Mouse (Mus musculus): Measurements from ENCODE around the gene Phf21a. TPM values are rescaled to one million over a fixed set of nuclear protein-coding genes. Genes with fewer than 3 reads are reported as not detected.

Gene Phf21a
- polyA plus RNA-seq, 1 experiment from 2014 or later: 21.5 TPM

- no peaks in the 10 kb centered on the region for H3K9me3 ChIP-seq (replicated peaks)
- no peak overlapping the region for H3K27ac ChIP-seq (ENCODE audit: poor library complexity, severe bottlenecking)
- H3K4me2 ChIP-seq: no peak overlapping the region
- H3K27me3 ChIP-seq (replicated peaks): peaks cover 53% of the 10 kb centered on the region
- WGBS: 86% methylated on average over 11 of the region's 11 CpGs
- H3K9ac ChIP-seq: no peak overlapping the region
- H3K4me1 ChIP-seq (replicated peaks): peaks cover 38% of the 10 kb centered on the region
- no peak for ATAC-seq (ENCODE audit: insufficient number of reproducible peaks, low FRiP score)
- no peak overlapping the region for H3K4me3 ChIP-seq
- peaks cover 10% of the 10 kb centered on the region for H3K36me3 ChIP-seq
Measured at GRCm38 (mm10) chr2:92373437-92373813, 280.5 kb downstream of the Phf21a start.

- peak within 1 kb of the TSS; percentile 83 for H3K4me3 ChIP-seq
- H3K27me3 ChIP-seq (replicated peaks): peaks cover 42% of the 10 kb centered on the region
- peak within 1 kb of the TSS; percentile 84 for H3K27ac ChIP-seq (ENCODE audit: poor library complexity, severe bottlenecking)
- H3K36me3 ChIP-seq: peaks cover 21% of the 10 kb centered on the region
- no peaks in the 10 kb centered on the region for H3K9me3 ChIP-seq (replicated peaks)
- H3K4me2 ChIP-seq: peak within 1 kb of the TSS; percentile 97
- peak within 1 kb of the TSS; percentile 85 for H3K9ac ChIP-seq
- H3K4me1 ChIP-seq (replicated peaks): peaks cover 38% of the 10 kb centered on the region
- 1% methylated on average over 16 of the region's 16 CpGs for WGBS
- peak; percentile 26; the same call in 1 of the 2 replicates for ATAC-seq (ENCODE audit: insufficient number of reproducible peaks, low FRiP score)
Measured at GRCm38 (mm10) chr2:92374514-92374913, 281.6 kb downstream of the Phf21a start, which contains the start of the genes Pex16 and Large2. Gene Pex16 (plus strand): TSS chr2:92374676. Gene Large2 (minus strand): TSS chr2:92374869.

- peaks cover 36% of the 10 kb centered on the region for H3K4me1 ChIP-seq (replicated peaks)
- peak; percentile 91 for ATAC-seq (ENCODE audit: insufficient number of reproducible peaks, low FRiP score)
Measured at GRCm38 (mm10) chr2:92375099-92375623, 282.2 kb downstream of the Phf21a start.

GRCm38 (mm10) chr2:92375788-92376187, 282.9 kb downstream of the Phf21a start:
- Histone ChIP-seq H3K4me2 (peak overlapping the region; percentile 97), H3K27me3 (replicated peaks) (peaks cover 29% of the 10 kb centered on the region), H3K36me3 (peaks cover 33% of the 10 kb centered on the region), H3K4me3 (peak overlapping the region; percentile 83), H3K9ac (peak overlapping the region; percentile 85), H3K27ac (ENCODE audit: poor library complexity, severe bottlenecking) (peak overlapping the region; percentile 84; the same call in 1 of the 2 replicates), H3K9me3 (replicated peaks) (no peaks in the 10 kb centered on the region), H3K4me1 (replicated peaks) (peaks cover 29% of the 10 kb centered on the region)
- WGBS: 10% methylated on average over 10 of the region's 10 CpGs
- no peak for ATAC-seq (ENCODE audit: insufficient number of reproducible peaks, low FRiP score)

More at GRCm38 (mm10) chr2:92375099-92375623, 282.2 kb downstream of the Phf21a start:
- Histone ChIP-seq H3K27ac (ENCODE audit: poor library complexity, severe bottlenecking) (peak overlapping the region; percentile 84), H3K9me3 (replicated peaks) (no peaks in the 10 kb centered on the region), H3K4me2 (peak overlapping the region; percentile 97), H3K9ac (peak overlapping the region; percentile 85), H3K4me3 (peak overlapping the region; percentile 83), H3K27me3 (replicated peaks) (peaks cover 36% of the 10 kb centered on the region), H3K36me3 (peaks cover 26% of the 10 kb centered on the region)
- WGBS: under 1% methylated on average over 29 of the region's 29 CpGs

GRCm38 (mm10) chr2:92376300-92376699, 283.4 kb downstream of the Phf21a start:
- Histone ChIP-seq H3K4me2 (peak overlapping the region; percentile 97), H3K9ac (no peak overlapping the region), H3K4me3 (peak overlapping the region; percentile 83), H3K27me3 (replicated peaks) (peaks cover 24% of the 10 kb centered on the region), H3K4me1 (replicated peaks) (peaks cover 24% of the 10 kb centered on the region), H3K27ac (ENCODE audit: poor library complexity, severe bottlenecking) (no peak overlapping the region), H3K9me3 (replicated peaks) (no peaks in the 10 kb centered on the region), H3K36me3 (peaks cover 38% of the 10 kb centered on the region)
- ATAC-seq (ENCODE audit: insufficient number of reproducible peaks, low FRiP score): no peak
- 80% methylated on average over 6 of the region's 6 CpGs for WGBS

GRCm38 (mm10) chr2:92377320-92377719, 284.4 kb downstream of the Phf21a start:
- Histone ChIP-seq H3K4me3 (no peak overlapping the region), H3K27me3 (replicated peaks) (peaks cover 14% of the 10 kb centered on the region), H3K4me1 (replicated peaks) (peaks cover 18% of the 10 kb centered on the region), H3K9ac (no peak overlapping the region), H3K4me2 (no peak overlapping the region), H3K9me3 (replicated peaks) (no peaks in the 10 kb centered on the region), H3K27ac (ENCODE audit: poor library complexity, severe bottlenecking) (no peak overlapping the region), H3K36me3 (peaks cover 46% of the 10 kb centered on the region)
- WGBS: 86% methylated on average over 7 of the region's 7 CpGs
- no peak for ATAC-seq (ENCODE audit: insufficient number of reproducible peaks, low FRiP score)

- Histone ChIP-seq H3K4me3 (no peak overlapping the region), H3K9ac (no peak overlapping the region), H3K9me3 (replicated peaks) (no peaks in the 10 kb centered on the region), H3K4me2 (no peak overlapping the region), H3K27ac (ENCODE audit: poor library complexity, severe bottlenecking) (no peak overlapping the region), H3K4me1 (replicated peaks) (peaks cover 11% of the 10 kb centered on the region), H3K36me3 (peaks cover 51% of the 10 kb centered on the region), H3K27me3 (replicated peaks) (no peaks in the 10 kb centered on the region)
- 81% methylated on average over 17 of the region's 17 CpGs for WGBS
- ATAC-seq (ENCODE audit: insufficient number of reproducible peaks, low FRiP score): no peak
Measured at GRCm38 (mm10) chr2:92379783-92380494, 287.0 kb downstream of the Phf21a start.

- Histone ChIP-seq H3K4me1 (replicated peaks) (peaks cover 10% of the 10 kb centered on the region), H3K4me2 (no peak overlapping the region), H3K9ac (no peak overlapping the region), H3K27ac (ENCODE audit: poor library complexity, severe bottlenecking) (no peak overlapping the region), H3K9me3 (replicated peaks) (no peaks in the 10 kb centered on the region), H3K27me3 (replicated peaks) (no peaks in the 10 kb centered on the region), H3K36me3 (peaks cover 53% of the 10 kb centered on the region), H3K4me3 (no peak overlapping the region)
- ATAC-seq (ENCODE audit: insufficient number of reproducible peaks, low FRiP score): no peak
- WGBS: 75% methylated on average over 6 of the region's 6 CpGs
Measured at GRCm38 (mm10) chr2:92380495-92381050, 287.7 kb downstream of the Phf21a start.

- WGBS: 82% methylated on average over 5 of the region's 5 CpGs
- H3K9ac ChIP-seq: no peak overlapping the region
Measured at GRCm38 (mm10) chr2:92381161-92381560, 288.2 kb downstream of the Phf21a start.

GRCm38 (mm10) chr2:92381901-92382588, 289.1 kb downstream of the Phf21a start, which contains the start of gene 1700029I15Rik:
Gene 1700029I15Rik (plus strand): TSS chr2:92382538.
- peaks cover 61% of the 10 kb centered on the region for H3K36me3 ChIP-seq
- no peak within 1 kb of the TSS for H3K4me2 ChIP-seq
- no peak within 1 kb of the TSS for H3K4me3 ChIP-seq
- peaks cover 6% of the 10 kb centered on the region for H3K27me3 ChIP-seq (replicated peaks)
- WGBS: 86% methylated on average over 5 of the region's 5 CpGs
- no peaks in the 10 kb centered on the region for H3K9me3 ChIP-seq (replicated peaks)
- no peak within 1 kb of the TSS for H3K27ac ChIP-seq (ENCODE audit: poor library complexity, severe bottlenecking)
- H3K9ac ChIP-seq: no peak within 1 kb of the TSS
- ATAC-seq (ENCODE audit: insufficient number of reproducible peaks, low FRiP score): no peak
- no peaks in the 10 kb centered on the region for H3K4me1 ChIP-seq (replicated peaks)

More at GRCm38 (mm10) chr2:92381161-92381560, 288.2 kb downstream of the Phf21a start:
- Histone ChIP-seq H3K4me2 (no peak overlapping the region), H3K27ac (ENCODE audit: poor library complexity, severe bottlenecking) (no peak overlapping the region), H3K36me3 (peaks cover 56% of the 10 kb centered on the region), H3K27me3 (replicated peaks) (no peaks in the 10 kb centered on the region), H3K4me3 (no peak overlapping the region), H3K4me1 (replicated peaks) (peaks cover 4% of the 10 kb centered on the region), H3K9me3 (replicated peaks) (no peaks in the 10 kb centered on the region)
- ATAC-seq (ENCODE audit: insufficient number of reproducible peaks, low FRiP score): no peak

GRCm38 (mm10) chr2:92382759-92383158, 289.8 kb downstream of the Phf21a start:
- ATAC-seq (ENCODE audit: insufficient number of reproducible peaks, low FRiP score): no peak
- Histone ChIP-seq H3K9ac (no peak overlapping the region), H3K4me1 (replicated peaks) (no peaks in the 10 kb centered on the region), H3K4me3 (no peak overlapping the region), H3K27me3 (replicated peaks) (peaks cover 13% of the 10 kb centered on the region), H3K4me2 (no peak overlapping the region), H3K36me3 (peaks cover 58% of the 10 kb centered on the region), H3K27ac (ENCODE audit: poor library complexity, severe bottlenecking) (no peak overlapping the region), H3K9me3 (replicated peaks) (no peaks in the 10 kb centered on the region)
- WGBS: 81% methylated on average over 4 of the region's 4 CpGs
